Mouse (Mus musculus) liver, embryonic 13.5 days (tissue): ENCODE measurements around the gene Slc17a5. TPM values are rescaled to one million over a fixed set of nuclear protein-coding genes. Genes with fewer than 3 reads are reported as not detected.

ENCODE experiments used
- ATAC-seq: fragments of 200-750 bp; cut with Nextera tagmentation; 2 replicates; pipeline ENCODE4 v1.8.0; 2017; ENCODE audit warnings: low read depth, mild to moderate bottlenecking, moderate number of reproducible peaks, moderate library complexity
- DNase-seq: peaks from one replicate; pipeline ENCODE4 v3.0.0; 2022
- H3K27ac ChIP-seq: fragments of 300-500 bp; sonication (generic); 2 replicates; pipeline ENCODE4 v1.5.1; 2015; ENCODE audit warnings: moderate library complexity, mild to moderate bottlenecking, inconsistent platforms
- H3K27me3 ChIP-seq: fragments of 300-500 bp; sonication (generic); 2 replicates; pipeline ENCODE4 v1.6.1; 2015; ENCODE audit warnings: mild to moderate bottlenecking, inconsistent platforms
- H3K36me3 ChIP-seq: fragments of 300-500 bp; sonication (generic); 2 replicates; pipeline ENCODE4 v1.6.1; 2015; ENCODE audit warnings: mild to moderate bottlenecking, inconsistent platforms
- H3K4me1 ChIP-seq: fragments of 300-500 bp; sonication (generic); replicated peaks from 2 replicates; pipeline ENCODE4 v1.6.1; 2015; ENCODE audit warnings: inconsistent platforms
- H3K4me2 ChIP-seq: fragments of 300-500 bp; sonication (generic); 2 replicates; pipeline ENCODE4 v1.6.1; 2015; ENCODE audit warnings: inconsistent platforms, mild to moderate bottlenecking, moderate library complexity
- H3K4me3 ChIP-seq: fragments of 300-500 bp; sonication (generic); replicated peaks from 2 replicates; pipeline ENCODE4 v1.5.1; 2015; ENCODE audit warnings: mild to moderate bottlenecking, inconsistent platforms
- H3K9ac ChIP-seq: fragments of 300-500 bp; sonication (generic); 2 replicates; pipeline ENCODE4 v1.6.1; 2015; ENCODE audit warnings: mild to moderate bottlenecking, inconsistent platforms
- H3K9me3 ChIP-seq: fragments of 300-500 bp; sonication (generic); replicated peaks from 2 replicates; pipeline ENCODE4 v1.6.1; 2016; ENCODE audit warnings: inconsistent platforms
- WGBS: fragments of 180-500 bp; shearing (Covaris S2); methylation state at CpG from one replicate; pipeline ENCODE4 v1.1.7; 2015; ENCODE audit not compliant: insufficient replicate concordance; 5-methylcytosine and 5-hydroxymethylcytosine counted together
- polyA plus RNA-seq: library from polyadenylated mRNA; unstranded; fragments of >200 nt; fragmentation: Nextera tagmentation; extraction: Ambion mirVana; gene quantifications from 2 replicates; pipeline ENCODE4 v1.2.1, GENCODE M21; 2015

Gene Slc17a5
- polyA plus RNA-seq, 1 experiment from 2014 or later: 4.5 TPM

DNA sequence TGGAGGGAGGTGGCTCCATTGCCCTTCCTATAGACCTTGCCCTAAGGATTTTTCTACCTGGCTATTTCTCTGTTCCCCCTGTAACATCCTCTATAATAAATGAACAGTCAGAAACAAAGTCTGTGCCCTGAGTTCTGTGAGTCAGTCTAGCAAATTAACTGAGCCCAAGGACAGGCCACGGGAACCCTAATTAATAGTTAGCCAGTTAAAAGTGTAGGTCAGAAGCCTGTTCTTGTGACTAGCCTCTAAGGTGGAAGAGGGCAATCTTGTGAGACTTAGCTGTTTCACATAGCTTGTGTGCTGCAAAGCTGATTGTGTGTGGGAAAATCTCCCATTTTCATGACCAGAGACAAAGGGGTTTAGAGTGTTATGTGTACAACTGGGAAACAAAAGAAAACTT is 30.8 kb downstream of the Slc17a5 start:
- 74% methylated on average over 1 of the region's 1 CpGs for WGBS
- Histone ChIP-seq H3K27me3 (no peaks in the 10 kb centered on the region), H3K4me1 (peaks cover 23% of the 10 kb centered on the region), H3K9ac (no peak overlapping the region), H3K4me2 (no peak overlapping the region), H3K9me3 (no peaks in the 10 kb centered on the region), H3K36me3 (no peaks in the 10 kb centered on the region), H3K4me3 (no peak overlapping the region), H3K27ac (no peak overlapping the region)
- no peak for DNase-seq
- ATAC-seq: no peak

DNA sequence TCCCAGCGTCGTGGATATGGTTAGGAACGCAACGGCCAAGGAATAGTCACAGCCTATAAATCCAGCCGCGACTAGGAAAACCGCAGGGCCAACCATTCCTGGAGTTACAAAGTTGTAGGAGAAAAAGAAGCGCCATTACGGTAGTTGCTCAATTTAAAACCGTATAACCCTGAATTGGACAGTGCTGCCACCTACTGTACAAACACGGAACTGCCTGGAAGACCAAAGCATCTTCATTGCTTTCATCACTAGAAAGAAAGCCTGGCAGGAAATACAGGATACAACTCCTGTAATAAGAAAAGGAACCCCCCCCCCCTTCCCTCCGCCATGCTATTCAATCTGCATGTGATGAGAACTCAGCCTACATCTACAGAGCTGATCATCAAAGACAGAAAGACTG is 34.9 kb downstream of the Slc17a5 start:
- DNase-seq: peak; percentile 29

DNA sequence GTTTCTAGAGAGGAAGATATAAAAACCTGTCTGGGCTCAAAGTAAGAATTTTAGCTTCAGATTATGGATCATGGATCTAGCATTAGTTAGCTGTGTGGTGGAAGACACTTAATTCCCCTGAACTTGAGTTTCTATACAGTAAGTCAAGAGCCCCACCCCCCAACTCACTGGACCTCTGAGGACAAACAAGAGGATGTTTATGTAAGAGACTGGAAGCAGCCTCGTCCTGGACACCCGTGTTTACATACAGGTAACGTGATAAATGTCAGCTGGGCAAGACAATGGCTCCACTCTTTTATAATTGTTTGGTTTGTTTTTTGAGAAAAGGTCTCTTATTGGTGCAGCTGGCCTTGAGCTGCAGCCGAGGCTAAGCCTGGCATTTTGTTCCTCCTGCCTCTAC is 36.1 kb downstream of the Slc17a5 start:
- Histone ChIP-seq H3K27me3 (no peaks in the 10 kb centered on the region), H3K36me3 (no peaks in the 10 kb centered on the region), H3K4me2 (no peak overlapping the region), H3K27ac (no peak overlapping the region), H3K4me1 (no peaks in the 10 kb centered on the region; the same call in 1 of the 2 replicates), H3K9me3 (no peaks in the 10 kb centered on the region), H3K9ac (no peak overlapping the region), H3K4me3 (no peak overlapping the region)
- ATAC-seq (no peak), DNase-seq (no peak)
- WGBS: 54% methylated on average over 4 of the region's 4 CpGs

More for the DNA sequence above, 34.9 kb downstream of the Slc17a5 start:
- no peak overlapping the region; the same call in 1 of the 2 replicates for H3K4me2 ChIP-seq
- H3K4me3 ChIP-seq: no peak overlapping the region
- ATAC-seq: no peak
- no peaks in the 10 kb centered on the region for H3K36me3 ChIP-seq
- peaks cover under 1% of the 10 kb centered on the region; the same call in 1 of the 2 replicates for H3K4me1 ChIP-seq
- 28% methylated on average over 12 of the region's 12 CpGs for WGBS
- no peak overlapping the region for H3K27ac ChIP-seq
- no peaks in the 10 kb centered on the region for H3K9me3 ChIP-seq
- H3K27me3 ChIP-seq: no peaks in the 10 kb centered on the region
- no peak overlapping the region for H3K9ac ChIP-seq

DNA sequence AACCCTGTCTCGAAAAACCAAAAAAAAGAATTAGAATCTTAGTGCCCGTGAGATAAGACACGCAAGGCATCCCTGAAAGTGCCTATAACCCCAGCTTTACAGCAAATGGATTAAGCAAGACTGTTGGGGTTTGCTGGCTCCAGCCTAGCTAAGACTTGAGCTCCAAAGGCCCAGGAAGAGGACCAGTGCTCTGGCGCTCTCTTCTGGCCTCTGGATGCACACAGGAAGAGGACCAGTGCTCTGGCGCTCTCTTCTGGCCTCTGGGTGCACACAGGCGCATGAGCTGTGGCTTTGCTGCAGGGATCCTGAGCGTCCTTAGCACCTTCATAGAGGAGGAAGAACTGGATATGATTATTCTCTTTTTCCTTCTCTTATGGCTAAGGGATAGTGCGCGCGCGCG is 40.1 kb downstream of the Slc17a5 start:
- 83% methylated on average over 12 of the region's 12 CpGs for WGBS
- no peaks in the 10 kb centered on the region for H3K36me3 ChIP-seq
- no peak for DNase-seq

DNA sequence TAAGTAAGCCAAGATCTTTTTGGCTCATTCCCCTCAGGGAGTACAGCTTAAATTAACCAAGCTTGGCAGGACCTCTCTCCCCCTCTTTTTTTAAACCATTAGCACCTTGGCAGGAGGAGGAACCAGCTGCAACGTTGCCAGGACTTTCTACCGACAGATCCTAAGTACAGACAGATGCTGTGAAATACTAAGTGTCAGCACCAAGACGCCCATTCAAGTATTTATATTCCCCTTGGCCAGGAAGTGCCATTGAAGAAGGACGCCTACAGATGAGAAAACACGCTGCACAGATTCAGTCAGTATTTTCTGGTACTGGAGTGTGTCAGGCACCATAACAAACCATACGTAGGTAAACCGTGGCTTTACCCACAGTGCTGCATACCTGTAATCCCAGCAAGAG is 40.9 kb downstream of the Slc17a5 start:
- Histone ChIP-seq H3K27ac (no peak overlapping the region), H3K4me3 (no peak overlapping the region), H3K36me3 (no peaks in the 10 kb centered on the region), H3K4me2 (no peak overlapping the region), H3K27me3 (no peaks in the 10 kb centered on the region), H3K9me3 (no peaks in the 10 kb centered on the region), H3K4me1 (no peaks in the 10 kb centered on the region), H3K9ac (no peak overlapping the region)
- no peak for ATAC-seq
- 72% methylated on average over 7 of the region's 7 CpGs for WGBS
- DNase-seq: no peak

More for the DNA sequence above, 40.1 kb downstream of the Slc17a5 start:
- Histone ChIP-seq H3K4me1 (no peaks in the 10 kb centered on the region; the same call in 1 of the 2 replicates), H3K4me2 (no peak overlapping the region), H3K27me3 (no peaks in the 10 kb centered on the region), H3K9me3 (no peaks in the 10 kb centered on the region), H3K4me3 (no peak overlapping the region), H3K9ac (no peak overlapping the region), H3K27ac (no peak overlapping the region)
- no peak for ATAC-seq

DNA sequence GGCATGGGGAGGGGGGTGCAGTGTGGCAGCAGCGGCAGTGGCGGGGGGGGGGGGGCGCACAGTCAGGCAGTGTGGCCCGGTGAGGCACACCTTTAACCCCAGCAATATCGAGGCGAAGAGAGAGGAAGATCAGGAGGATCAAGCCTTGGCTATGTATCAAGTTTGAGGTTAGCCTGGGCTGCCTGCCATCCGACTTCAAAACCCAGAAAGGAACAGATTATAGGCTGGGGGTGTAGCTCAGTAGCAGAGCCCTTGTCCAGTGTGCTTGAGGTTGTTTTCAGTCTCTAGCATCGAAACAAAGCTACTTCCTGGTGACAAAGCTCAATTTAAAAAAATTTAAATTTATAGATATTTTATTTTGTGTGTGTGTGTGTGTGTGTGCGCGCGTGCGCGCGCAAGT is 46.1 kb downstream of the Slc17a5 start:
- no peak for ATAC-seq
- DNase-seq: no peak

DNA sequence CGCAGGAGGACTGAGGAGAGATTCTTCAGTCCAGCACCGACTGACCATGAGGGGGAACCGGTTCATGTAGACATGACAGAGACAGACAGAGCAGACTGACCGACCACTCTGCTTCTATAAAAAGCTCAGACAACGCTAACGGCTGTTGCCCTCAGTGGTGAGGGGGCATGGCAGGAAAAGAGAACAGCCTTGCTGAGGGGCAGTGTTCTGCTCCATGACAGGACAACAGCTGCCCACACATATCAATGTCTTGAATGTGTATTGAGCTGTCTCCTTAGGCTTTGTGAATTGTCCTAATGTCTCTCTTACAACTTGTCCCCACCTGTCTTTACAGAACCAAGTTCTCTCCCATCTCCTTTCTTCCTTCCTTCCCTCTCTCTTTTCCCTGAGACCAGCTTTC is 49.4 kb downstream of the Slc17a5 start:
- 33% methylated on average over 6 of the region's 6 CpGs for WGBS
- H3K9ac ChIP-seq: no peak overlapping the region
- H3K4me2 ChIP-seq: no peak overlapping the region
- H3K4me3 ChIP-seq: no peak overlapping the region
- H3K27me3 ChIP-seq: no peaks in the 10 kb centered on the region
- no peaks in the 10 kb centered on the region for H3K4me1 ChIP-seq
- ATAC-seq (no peak), DNase-seq (no peak)
- H3K9me3 ChIP-seq: no peaks in the 10 kb centered on the region
- no peaks in the 10 kb centered on the region for H3K36me3 ChIP-seq
- H3K27ac ChIP-seq: no peak overlapping the region

More for the DNA sequence above, 46.1 kb downstream of the Slc17a5 start:
- Histone ChIP-seq H3K4me3 (no peak overlapping the region), H3K9ac (no peak overlapping the region), H3K4me1 (no peaks in the 10 kb centered on the region), H3K27ac (no peak overlapping the region), H3K4me2 (no peak overlapping the region), H3K9me3 (no peaks in the 10 kb centered on the region), H3K27me3 (no peaks in the 10 kb centered on the region), H3K36me3 (no peaks in the 10 kb centered on the region)
- 85% methylated on average over 14 of the region's 14 CpGs for whole genome bisulfite sequencing

DNA sequence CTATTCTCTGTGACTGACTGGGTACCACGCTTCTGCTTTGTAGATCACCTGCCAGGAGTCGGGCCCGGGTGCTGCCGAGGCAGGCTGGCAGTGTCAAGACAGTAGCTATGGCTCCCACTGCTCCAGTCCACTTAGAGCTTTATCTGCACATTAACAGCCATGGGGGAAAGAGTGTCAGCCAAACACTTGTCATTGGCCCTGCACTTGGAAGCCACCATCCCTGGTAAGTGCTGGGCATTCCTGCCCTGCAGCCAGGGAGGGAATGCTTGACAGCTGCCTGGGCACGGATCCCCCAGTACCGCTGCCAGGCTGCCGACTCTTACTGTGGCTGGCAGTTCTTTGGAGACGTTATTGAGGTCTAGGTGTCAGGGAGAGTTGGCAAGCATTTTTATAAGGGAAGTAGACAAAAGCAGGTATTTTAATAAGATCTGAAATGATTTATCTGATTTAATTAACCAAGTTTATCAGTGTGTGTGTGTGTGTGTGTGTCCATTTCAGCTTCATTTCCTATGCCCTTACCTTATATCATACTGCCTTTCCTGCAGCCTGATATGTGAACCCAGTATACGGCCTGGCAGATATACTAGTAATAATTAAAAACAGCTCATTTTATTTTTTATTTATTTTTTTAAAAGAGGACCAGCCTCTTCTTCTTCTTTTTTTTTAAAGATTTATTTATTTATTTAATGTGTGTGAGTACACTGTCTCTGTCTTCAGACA is 50.5 kb downstream of the Slc17a5 start:
- WGBS: 85% methylated on average over 9 of the region's 9 CpGs
- Histone ChIP-seq H3K4me3 (no peak overlapping the region), H3K4me1 (no peaks in the 10 kb centered on the region)

DNA sequence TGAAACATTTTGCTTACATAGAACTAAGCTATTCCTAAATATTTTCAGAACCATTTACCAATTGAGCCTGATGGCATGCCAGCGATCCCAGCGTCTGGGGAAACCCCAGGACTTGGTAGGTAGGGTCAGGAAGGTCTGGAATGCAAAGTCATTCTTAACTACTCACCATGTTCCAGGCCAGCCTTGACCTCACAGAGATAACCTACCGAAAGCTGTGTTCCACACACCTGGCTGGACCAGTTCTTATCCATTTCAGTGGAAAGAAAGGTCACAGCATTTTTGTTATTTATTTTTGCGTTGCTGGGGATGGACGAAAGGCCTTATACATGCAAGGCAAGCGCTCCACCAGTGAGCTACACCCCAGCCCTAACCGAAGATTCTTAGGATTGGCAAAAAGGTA is 53.2 kb downstream of the Slc17a5 start:
- DNase-seq (no peak), ATAC-seq (no peak)
- no peaks in the 10 kb centered on the region for H3K9me3 ChIP-seq
- H3K4me1 ChIP-seq: 0 out of 2 replicates have a peak, but pooled peaks cover 5% of the 10 kb centered on the region
- peak overlapping the region; percentile 23; the same call in 1 of the 2 replicates for H3K27ac ChIP-seq
- H3K4me3 ChIP-seq: no peak overlapping the region
- no peak overlapping the region for H3K4me2 ChIP-seq
- WGBS: 75% methylated on average over 7 of the region's 7 CpGs
- H3K27me3 ChIP-seq: no peaks in the 10 kb centered on the region
- H3K36me3 ChIP-seq: no peaks in the 10 kb centered on the region
- H3K9ac ChIP-seq: no peak overlapping the region

More for the DNA sequence above, 50.5 kb downstream of the Slc17a5 start:
- no peaks in the 10 kb centered on the region for H3K9me3 ChIP-seq
- no peaks in the 10 kb centered on the region for H3K36me3 ChIP-seq
- no peak overlapping the region for H3K4me2 ChIP-seq
- no peaks in the 10 kb centered on the region for H3K27me3 ChIP-seq
- ATAC-seq: no peak
- H3K9ac ChIP-seq: no peak overlapping the region
- no peak overlapping the region for H3K27ac ChIP-seq
- DNase-seq: no peak

DNA sequence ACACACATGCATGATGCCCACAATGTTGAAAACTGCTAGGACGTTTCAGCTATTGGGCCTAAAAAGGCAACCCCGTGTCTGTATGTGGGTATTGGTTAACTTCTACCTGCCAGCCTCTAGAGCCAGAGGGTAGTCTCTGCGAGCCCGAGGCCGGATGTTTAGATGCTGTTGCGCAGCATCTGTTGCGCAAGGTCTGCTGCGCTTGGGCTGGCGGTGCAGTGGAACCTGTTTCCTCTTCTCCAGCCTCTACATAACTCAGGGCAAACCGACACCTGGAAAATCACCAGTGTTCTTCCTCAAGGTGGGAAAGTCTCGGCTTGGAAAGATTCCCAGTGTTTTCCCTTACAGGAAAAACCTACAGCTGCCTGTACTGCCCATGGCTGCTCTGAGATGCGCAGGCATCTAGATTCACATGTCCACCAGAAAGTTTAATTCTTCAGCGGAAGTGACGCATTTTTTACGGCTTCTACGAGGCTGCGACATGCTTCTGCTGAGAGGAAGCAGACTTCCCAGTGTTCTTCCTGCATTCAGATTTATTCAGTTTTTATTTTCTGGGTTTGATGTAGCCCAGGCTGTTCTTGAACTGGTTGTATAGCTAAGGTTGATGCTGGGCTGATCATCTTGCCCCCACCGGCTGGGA is 54.4 kb downstream of the Slc17a5 start:
- WGBS: 47% methylated on average over 18 of the region's 18 CpGs
- Histone ChIP-seq H3K9me3 (no peaks in the 10 kb centered on the region), H3K4me1 (peaks cover 7% of the 10 kb centered on the region), H3K27me3 (no peaks in the 10 kb centered on the region), H3K36me3 (no peaks in the 10 kb centered on the region), H3K27ac (peak overlapping the region; percentile 79), H3K4me3 (no peak overlapping the region), H3K9ac (no peak overlapping the region), H3K4me2 (no peak overlapping the region)
- ATAC-seq (peak; percentile 60), DNase-seq (peak; percentile 16)

DNA sequence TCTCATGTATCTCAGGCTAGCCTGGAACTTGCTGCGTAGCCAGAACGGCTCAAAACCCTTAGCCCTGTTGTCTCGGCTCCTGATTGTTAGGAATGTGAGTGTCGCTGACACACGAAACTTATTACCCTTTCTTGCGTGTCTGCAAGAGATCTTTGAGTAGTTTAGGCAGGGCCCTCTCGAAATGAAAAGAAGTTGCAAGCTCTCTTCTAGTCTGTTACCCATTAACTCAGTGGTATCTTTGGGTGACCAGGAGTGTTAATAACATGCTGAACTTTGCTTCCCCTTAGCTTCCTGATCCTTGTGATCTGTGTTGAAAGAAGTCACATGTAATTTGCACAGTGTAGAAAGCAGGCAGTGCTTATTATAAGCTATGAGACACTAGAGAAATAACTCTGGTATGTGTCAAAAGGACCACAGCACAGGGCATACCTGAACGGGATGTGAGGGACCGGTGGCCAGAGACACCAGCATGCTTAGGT is 55.5 kb downstream of the Slc17a5 start:
- H3K4me2 ChIP-seq: no peak overlapping the region; the same call in 1 of the 2 replicates
- H3K9me3 ChIP-seq: no peaks in the 10 kb centered on the region
- H3K27me3 ChIP-seq: no peaks in the 10 kb centered on the region
- H3K27ac ChIP-seq: peak overlapping the region; percentile 79
- ATAC-seq (peak; percentile 42), DNase-seq (no peak)
- H3K9ac ChIP-seq: no peak overlapping the region
- H3K36me3 ChIP-seq: no peaks in the 10 kb centered on the region
- WGBS: 64% methylated on average over 9 of the region's 9 CpGs
- H3K4me1 ChIP-seq: peaks cover 12% of the 10 kb centered on the region
- H3K4me3 ChIP-seq: no peak overlapping the region
